Mouse (Mus musculus): ENCODE data around the gene Pdzd2.

Pdzd2 gene

DNA sequence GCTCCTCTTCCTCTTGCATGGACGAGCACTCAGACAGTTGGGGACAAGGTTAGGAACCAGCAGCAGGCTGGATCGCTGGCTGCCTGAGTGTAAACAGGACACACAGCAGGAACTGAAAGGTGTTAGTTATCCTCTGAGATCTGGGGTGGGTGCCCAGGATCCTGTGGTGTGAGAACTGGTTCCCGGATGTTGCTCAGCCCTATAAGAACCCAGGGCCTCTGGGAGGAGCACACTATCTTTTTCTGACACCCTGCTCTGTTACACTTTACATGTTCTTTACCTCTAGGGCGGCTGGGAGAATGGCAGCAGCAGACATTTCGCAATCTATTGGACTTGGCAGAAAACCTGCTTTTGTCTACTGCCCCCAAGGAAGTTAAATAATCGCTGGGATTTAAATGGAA lies 300.4 kb downstream of the Pdzd2 start:
- in situ Hi-C loops (cut with MboI; ENCODE audit: low sequenced_read_pairs): no loop called here

DNA sequence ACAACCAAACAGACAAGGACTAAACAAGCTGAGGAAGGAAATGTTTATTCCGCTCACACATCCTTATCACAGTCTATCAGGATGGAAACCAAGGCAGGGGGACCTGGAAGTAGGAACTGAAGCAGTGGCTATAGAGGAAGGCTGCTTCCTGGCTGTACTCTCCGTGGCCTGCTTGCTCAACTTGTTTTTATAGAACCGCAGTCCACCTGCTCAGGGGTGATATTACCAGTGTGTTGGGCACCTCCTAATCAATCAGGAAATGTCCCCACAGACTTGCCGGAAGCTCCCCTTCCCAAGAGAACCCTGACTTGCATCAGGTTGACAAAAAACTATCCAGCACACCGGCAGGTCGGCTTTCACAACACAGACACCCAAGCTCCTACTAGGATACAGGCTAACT lies 301.0 kb downstream of the Pdzd2 start:
- in situ Hi-C loops (cut with MboI; ENCODE audit: low sequenced_read_pairs): no loop called here

- in situ Hi-C loops (cut with MboI; ENCODE audit: low sequenced_read_pairs): no loop called here
These were observed 301.6 kb downstream of the Pdzd2 start for GRCm38 (mm10) chr15:12438081-12438480.

DNA sequence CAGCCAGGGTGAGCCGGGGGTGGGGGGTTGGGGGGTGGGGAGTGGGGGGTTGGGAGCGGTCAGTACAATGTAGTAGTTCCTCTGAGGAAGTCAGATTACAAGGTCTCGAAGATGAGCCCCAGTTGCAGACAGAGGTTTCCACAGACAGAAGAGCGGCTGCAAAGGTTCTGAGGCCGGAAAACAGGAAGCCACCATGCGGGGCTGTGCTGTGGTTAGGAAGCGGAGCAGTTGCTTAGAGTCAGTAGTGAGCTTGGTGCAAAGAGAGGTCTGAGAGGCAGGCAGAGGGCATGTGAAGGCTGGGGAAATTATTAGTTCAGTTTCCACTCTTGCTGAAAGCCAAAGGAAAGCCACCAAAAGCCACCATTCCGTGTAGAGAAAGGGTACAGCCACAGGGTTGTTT lies 303.8 kb downstream of the Pdzd2 start:
- in situ Hi-C loops (cut with MboI; ENCODE audit: low sequenced_read_pairs): no loop called here

GRCm38 (mm10) chr15:12433893-12434599 lies 305.7 kb downstream of the Pdzd2 start:
- in situ Hi-C loops (cut with MboI; ENCODE audit: low sequenced_read_pairs): no loop called here

- in situ Hi-C loops (cut with MboI; ENCODE audit: low sequenced_read_pairs): no loop called here
These were observed 306.8 kb downstream of the Pdzd2 start for GRCm38 (mm10) chr15:12432879-12433278.

DNA sequence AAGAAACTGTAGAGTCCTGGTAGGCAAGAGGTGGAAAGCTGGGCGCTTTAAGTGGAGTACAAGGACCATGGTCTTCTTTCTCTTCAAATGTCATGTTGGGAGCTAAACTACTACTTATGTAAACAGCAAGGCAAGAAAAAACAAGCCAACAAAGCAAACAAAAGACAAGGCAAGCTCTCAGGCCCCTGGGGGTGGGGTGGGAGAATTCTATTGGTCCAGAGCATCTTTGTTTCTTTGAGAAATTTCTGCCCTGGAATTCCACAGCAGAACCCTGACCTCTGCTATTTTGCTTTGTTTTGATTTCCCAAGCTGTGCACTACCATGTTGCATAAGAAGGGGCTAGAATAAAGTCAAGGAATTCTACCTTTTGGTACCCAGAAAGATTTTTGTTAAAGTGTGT lies 307.4 kb downstream of the Pdzd2 start:
- in situ Hi-C loops (cut with MboI; ENCODE audit: low sequenced_read_pairs): no loop called here

DNA sequence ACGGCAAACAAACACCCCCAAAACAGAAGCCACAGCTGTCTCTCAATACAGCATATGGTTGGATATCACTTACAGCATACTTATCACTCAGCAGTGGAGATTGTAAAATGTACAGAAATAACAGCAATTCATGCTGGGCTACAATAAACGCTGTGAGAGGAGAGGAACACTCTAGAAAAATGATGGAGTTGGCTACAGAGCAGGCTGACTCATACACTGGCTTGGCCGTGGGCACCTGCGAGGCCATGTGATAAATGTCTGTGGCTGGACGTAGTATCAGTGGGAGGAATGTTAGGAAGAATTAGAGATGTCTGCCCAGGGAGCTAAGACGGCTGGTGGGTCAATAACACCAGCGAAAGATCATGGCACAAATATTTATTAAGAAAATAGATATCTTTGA lies 308.0 kb downstream of the Pdzd2 start:
- in situ Hi-C loops (cut with MboI; ENCODE audit: low sequenced_read_pairs): no loop called here

DNA sequence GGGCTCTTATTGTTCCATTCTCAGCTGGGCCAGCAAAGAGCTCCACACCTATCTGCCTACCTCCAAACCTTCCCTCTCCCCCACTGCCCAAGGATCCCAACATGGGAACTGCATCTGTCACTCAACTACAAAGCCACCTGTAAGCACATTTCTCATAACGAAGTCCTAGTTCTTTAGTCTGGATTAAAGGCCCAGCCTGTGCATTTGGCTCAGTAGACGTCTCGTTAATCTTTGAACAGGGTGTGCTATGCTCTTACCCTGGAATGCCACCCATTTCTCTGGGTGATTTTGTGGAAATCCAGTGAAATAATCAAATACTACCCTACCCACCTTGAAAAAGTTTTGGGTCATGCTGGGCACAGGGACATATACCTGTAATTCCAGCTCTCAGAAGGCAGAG lies 308.5 kb downstream of the Pdzd2 start:
- in situ Hi-C loops (cut with MboI; ENCODE audit: low sequenced_read_pairs): no loop called here

GRCm38 (mm10) chr15:12430670-12431069 lies 309.1 kb downstream of the Pdzd2 start:
- in situ Hi-C loops (cut with MboI; ENCODE audit: low sequenced_read_pairs): no loop called here

DNA sequence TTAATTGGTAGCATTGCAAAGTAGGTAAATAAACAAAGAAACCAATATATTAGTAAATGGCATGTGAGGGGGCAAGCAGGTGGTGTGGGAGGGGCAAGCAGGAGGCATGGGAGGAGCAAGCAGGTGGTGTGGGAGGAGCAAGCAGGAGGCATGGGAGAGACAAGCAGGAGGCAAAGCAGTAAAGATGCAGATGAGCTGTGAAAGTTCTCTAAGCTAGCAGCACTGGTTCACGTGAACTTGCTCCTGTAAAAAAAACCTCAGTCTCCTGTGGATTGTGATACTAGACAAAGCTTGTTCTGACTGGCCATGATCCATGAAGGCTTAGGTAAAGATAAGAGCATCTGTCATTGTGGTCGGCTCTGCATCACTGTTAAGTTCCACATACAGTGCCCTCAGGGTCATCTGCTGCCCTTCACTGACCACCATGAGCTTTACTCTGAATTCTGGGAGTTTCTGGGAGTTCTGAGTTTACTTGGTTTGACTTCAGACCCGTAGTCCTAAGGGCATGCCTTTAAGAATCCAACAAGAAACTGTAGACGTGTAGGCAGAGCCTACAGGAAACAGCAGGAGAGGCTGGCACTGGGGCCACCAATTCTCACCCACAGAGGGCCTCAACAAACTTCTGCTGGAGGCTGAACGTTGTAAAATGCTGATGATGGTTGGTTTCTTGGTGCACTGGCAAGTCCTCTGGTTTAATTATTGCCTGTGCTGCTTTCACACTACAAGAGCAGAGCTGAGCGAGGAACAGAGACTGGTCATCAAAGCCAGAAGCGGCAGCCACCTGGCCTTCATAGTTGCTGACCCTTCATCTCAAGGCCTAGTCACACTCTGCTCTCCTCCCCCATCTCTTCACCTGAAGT lies 309.9 kb downstream of the Pdzd2 start:
- in situ Hi-C loops (cut with MboI; ENCODE audit: low sequenced_read_pairs): no loop called here

DNA sequence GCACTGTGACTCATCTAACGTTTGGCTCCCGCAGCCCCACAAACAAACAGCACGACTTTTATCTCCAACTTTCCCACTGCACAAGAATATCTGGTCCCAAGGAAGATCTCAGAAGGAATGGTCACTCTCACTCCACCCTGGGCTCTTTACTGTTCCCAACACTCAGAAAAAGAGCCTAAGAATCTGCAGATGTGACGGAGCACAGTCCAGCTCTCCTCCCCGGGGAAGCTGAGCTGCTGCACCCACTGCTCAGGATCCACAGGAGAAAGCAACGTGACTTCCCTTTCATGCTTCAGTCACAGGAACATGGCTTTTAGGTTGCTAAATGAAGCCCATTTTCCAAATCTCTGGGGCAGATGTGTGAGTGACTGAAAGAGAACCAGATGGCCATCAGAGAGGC lies 311.9 kb downstream of the Pdzd2 start:
- in situ Hi-C loops (cut with MboI; ENCODE audit: low sequenced_read_pairs): no loop called here

DNA sequence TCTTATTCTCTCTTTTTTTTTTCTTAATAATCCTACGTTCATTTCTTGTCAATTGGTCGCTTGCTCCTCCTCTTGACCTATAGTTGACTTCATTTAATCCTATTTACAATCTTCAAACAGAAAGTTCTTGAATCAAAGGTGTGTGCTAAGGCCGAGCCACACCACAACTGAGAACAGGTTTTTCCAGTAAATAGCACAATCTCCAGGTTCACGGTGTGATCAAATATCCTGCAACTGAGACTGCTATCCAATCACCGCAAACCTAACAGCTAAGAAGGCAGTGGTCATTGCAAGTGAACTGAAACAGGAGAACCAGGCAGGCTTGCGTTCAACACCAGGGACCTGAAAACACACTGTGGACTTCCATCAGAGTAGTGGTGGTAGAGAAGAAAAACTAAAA lies 313.4 kb downstream of the Pdzd2 start:
- in situ Hi-C loops (cut with MboI; ENCODE audit: low sequenced_read_pairs): no loop called here

GRCm38 (mm10) chr15:12425049-12425627 lies 314.6 kb downstream of the Pdzd2 start:
- in situ Hi-C loops (cut with MboI; ENCODE audit: low sequenced_read_pairs): no loop called here

- in situ Hi-C loops (cut with MboI; ENCODE audit: low sequenced_read_pairs): no loop called here
These were observed 315.5 kb downstream of the Pdzd2 start for GRCm38 (mm10) chr15:12424187-12424586.

- in situ Hi-C loops (cut with MboI; ENCODE audit: low sequenced_read_pairs): no loop called here
These were observed 318.8 kb downstream of the Pdzd2 start for GRCm38 (mm10) chr15:12420915-12421314.

- in situ Hi-C loops (cut with MboI; ENCODE audit: low sequenced_read_pairs): no loop called here
These were observed 319.3 kb downstream of the Pdzd2 start for GRCm38 (mm10) chr15:12420376-12420775.

DNA sequence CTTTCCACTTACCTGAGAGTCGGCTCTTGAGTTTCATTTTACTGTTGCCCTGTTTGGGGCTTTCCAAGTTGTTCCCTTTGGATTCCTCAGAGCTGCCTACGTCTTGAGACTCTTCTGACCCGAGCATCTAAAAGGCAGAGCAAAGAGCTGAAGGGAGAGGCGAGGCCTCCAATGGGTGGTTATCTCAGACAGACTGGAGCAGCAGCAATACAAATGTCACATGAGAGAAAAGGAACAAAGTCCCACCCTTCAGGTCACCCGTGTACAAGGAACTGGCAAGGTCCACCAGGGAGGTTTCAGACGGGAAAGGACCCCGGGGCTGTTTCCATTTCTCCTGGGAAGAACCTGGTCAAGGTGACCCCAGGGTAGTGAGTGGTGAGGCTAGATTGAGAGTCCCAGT lies 320.3 kb downstream of the Pdzd2 start:
- in situ Hi-C loops (cut with MboI; ENCODE audit: low sequenced_read_pairs): no loop called here

GRCm38 (mm10) chr15:12415536-12416200 lies 324.1 kb downstream of the Pdzd2 start:
- in situ Hi-C loops (cut with MboI; ENCODE audit: low sequenced_read_pairs): no loop called here

- in situ Hi-C loops (cut with MboI; ENCODE audit: low sequenced_read_pairs): no loop called here
These were observed 325.0 kb downstream of the Pdzd2 start for GRCm38 (mm10) chr15:12414696-12415095.

- in situ Hi-C loops (cut with MboI; ENCODE audit: low sequenced_read_pairs): no loop called here
These were observed 331.5 kb downstream of the Pdzd2 start for GRCm38 (mm10) chr15:12408205-12408604.
